Mouse (Mus musculus) heart, embryonic 11.5 days (tissue): Measurements from ENCODE around the gene Aqp7. TPM values are rescaled to one million over a fixed set of nuclear protein-coding genes. Genes with fewer than 3 reads are reported as not detected.
A peak's percentile ranks its signal among the peaks of the same experiment; 100 is the strongest.

Experiments used
- ATAC-seq: fragments of 200-750 bp; cut with Nextera tagmentation; replicated peaks from 2 replicates; pipeline ENCODE4 v1.8.0; 2017; ENCODE audit warnings: moderate library complexity; ENCODE audit not compliant: insufficient number of reproducible peaks, low FRiP score, low TSS enrichment
- H3K27ac ChIP-seq: fragments of 300-500 bp; sonication (generic); 2 replicates; pipeline ENCODE4 v1.5.1; 2014; ENCODE audit warnings: mild to moderate bottlenecking, low read depth, low read length
- H3K27me3 ChIP-seq: fragments of 300-500 bp; sonication (generic); 2 replicates; pipeline ENCODE4 v1.6.1; 2014; ENCODE audit warnings: mild to moderate bottlenecking, low read length, mixed read lengths; ENCODE audit not compliant: control insufficient read depth, insufficient read depth
- H3K36me3 ChIP-seq: fragments of 300-500 bp; sonication (generic); 2 replicates; pipeline ENCODE4 v1.6.1; 2014; ENCODE audit warnings: mild to moderate bottlenecking, low read length, moderate library complexity, mixed read lengths; ENCODE audit not compliant: control insufficient read depth, insufficient read depth
- H3K4me1 ChIP-seq: fragments of 300-500 bp; sonication (generic); 2 replicates; pipeline ENCODE4 v1.6.1; 2014; ENCODE audit warnings: low read length; ENCODE audit not compliant: control insufficient read depth, insufficient read depth
- H3K4me2 ChIP-seq: fragments of 300-500 bp; sonication (generic); 2 replicates; pipeline ENCODE4 v1.6.1; 2014; ENCODE audit warnings: mild to moderate bottlenecking, moderate library complexity
- H3K4me3 ChIP-seq: fragments of 300-500 bp; sonication (generic); 2 replicates; pipeline ENCODE4 v1.5.1; 2014; ENCODE audit warnings: low read depth, low read length
- H3K9ac ChIP-seq: fragments of 300-500 bp; sonication (generic); 2 replicates; pipeline ENCODE4 v1.6.1; 2014; ENCODE audit warnings: mild to moderate bottlenecking, low read depth, low read length, moderate library complexity
- H3K9me3 ChIP-seq: fragments of 300-500 bp; sonication (generic); replicated peaks from 2 replicates; pipeline ENCODE4 v1.6.1; 2016; ENCODE audit warnings: low read length; ENCODE audit not compliant: control insufficient read depth
- WGBS: fragments of 180-500 bp; shearing (Covaris S2); extraction: QIAGEN DNeasy Blood & Tissue Kit; methylation state at CpG from one replicate; pipeline ENCODE4 v1.1.7; 2014; ENCODE audit not compliant: insufficient replicate concordance; 5-methylcytosine and 5-hydroxymethylcytosine counted together
- polyA plus RNA-seq: library from polyadenylated mRNA; unstranded; fragments of >200 nt; fragmentation: Nextera tagmentation; extraction: Ambion mirVana; gene quantifications from 2 replicates; pipeline ENCODE4 v1.2.1, GENCODE M21; 2014

The Aqp7 gene
- polyA plus RNA-seq, 1 experiment from 2014 or later, result 0.14 TPM

- H3K4me3 ChIP-seq, result no peak overlapping the region
- no peak overlapping the region for H3K9ac ChIP-seq
- no peaks in the 10 kb centered on the region for H3K9me3 ChIP-seq
- no peak for ATAC-seq
- H3K27ac ChIP-seq, result no peak overlapping the region
- no peaks in the 10 kb centered on the region for H3K36me3 ChIP-seq
- H3K4me1 ChIP-seq, result no peaks in the 10 kb centered on the region
- 76% methylated on average over 14 of the region's 14 CpGs for WGBS
- H3K27me3 ChIP-seq, result no peaks in the 10 kb centered on the region
- H3K4me2 ChIP-seq, result no peak overlapping the region
Observed at GRCm38 (mm10) chr4:41071500-41072429, 23.8 kb upstream of the Aqp7 start.

GRCm38 (mm10) chr4:41065196-41065595, 17.3 kb upstream of the Aqp7 start:
- Histone ChIP-seq H3K36me3 (no peaks in the 10 kb centered on the region), H3K4me2 (no peak overlapping the region), H3K4me1 (no peaks in the 10 kb centered on the region), H3K27ac (no peak overlapping the region), H3K27me3 (peaks cover 4% of the 10 kb centered on the region; the same call in 1 of the 2 replicates), H3K9me3 (no peaks in the 10 kb centered on the region), H3K4me3 (no peak overlapping the region), H3K9ac (no peak overlapping the region)
- no peak for ATAC-seq
- 84% methylated on average over 4 of the region's 4 CpGs for WGBS

DNA sequence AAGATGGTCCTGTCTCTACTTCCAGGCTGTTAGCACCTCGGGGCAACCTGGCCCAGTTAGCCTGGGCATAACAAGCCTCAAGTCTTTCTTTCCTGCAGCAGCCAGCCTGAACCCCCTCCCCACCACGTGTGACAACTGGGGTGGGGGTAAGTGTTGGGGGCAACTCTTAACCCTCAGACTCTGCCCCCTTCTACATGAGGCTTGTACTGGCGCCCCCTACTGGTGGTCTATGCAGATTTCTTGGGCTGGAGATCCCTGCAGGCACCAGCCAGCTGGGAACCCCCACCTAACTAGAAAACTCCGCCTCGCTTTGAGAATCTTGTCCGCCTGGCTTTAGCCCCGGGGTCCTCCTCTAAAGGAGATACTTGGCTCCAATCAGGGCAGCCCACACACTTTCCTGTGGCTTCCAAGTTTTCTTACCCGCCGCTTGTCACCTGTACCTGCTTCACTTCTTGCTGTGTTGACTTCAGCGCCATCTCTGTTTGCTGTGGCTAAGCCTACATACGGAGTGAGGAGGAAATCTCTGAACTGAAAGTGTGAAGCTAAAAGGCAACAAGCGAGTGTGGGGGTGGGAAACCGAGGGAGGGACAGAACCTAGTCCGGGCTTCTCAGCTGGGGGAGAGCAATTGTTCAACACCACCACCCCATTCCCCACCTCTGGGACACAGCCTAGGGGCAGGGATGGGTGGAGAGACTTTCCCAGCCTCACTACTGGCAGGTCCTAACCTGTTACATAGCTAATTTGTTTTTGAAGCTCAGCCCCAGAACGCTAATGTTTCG, 16.1 kb upstream of the Aqp7 start:
- WGBS, result 14% methylated on average over 16 of the region's 16 CpGs
- no peaks in the 10 kb centered on the region for H3K9me3 ChIP-seq
- H3K27me3 ChIP-seq, result peaks cover 4% of the 10 kb centered on the region; the same call in 1 of the 2 replicates
- H3K4me2 ChIP-seq, result peak overlapping the region; percentile 53
- H3K4me3 ChIP-seq, result no peak overlapping the region
- H3K36me3 ChIP-seq, result no peaks in the 10 kb centered on the region
- no peaks in the 10 kb centered on the region for H3K4me1 ChIP-seq
- no peak; the same call in 1 of the 2 replicates for ATAC-seq
- no peak overlapping the region for H3K27ac ChIP-seq
- H3K9ac ChIP-seq, result no peak overlapping the region

DNA sequence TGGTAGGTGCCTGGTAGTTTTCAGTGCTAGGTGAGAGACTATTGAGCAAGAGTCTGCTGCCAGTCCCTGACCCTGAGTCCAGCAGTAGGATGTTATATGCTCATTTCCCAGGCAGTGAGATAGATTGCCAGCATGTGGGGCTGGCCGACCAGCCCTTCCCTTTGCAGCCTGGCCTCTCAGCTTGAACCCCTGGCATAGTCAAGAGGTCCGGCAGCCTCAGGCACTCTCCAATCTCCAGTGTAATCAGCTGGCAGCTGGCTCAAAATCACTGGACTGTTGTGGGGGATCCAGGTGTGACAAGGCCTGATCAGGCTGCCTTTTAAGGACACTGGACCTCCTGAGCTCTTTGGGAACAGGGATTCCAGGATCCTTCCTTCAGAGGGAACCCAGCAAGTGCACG, 15.4 kb upstream of the Aqp7 start:
- Histone ChIP-seq H3K4me3 (no peak overlapping the region), H3K4me2 (no peak overlapping the region), H3K4me1 (no peaks in the 10 kb centered on the region), H3K9me3 (no peaks in the 10 kb centered on the region), H3K27ac (no peak overlapping the region), H3K9ac (no peak overlapping the region), H3K36me3 (no peaks in the 10 kb centered on the region), H3K27me3 (peaks cover 4% of the 10 kb centered on the region; the same call in 1 of the 2 replicates)
- no peak for ATAC-seq
- WGBS, result 49% methylated on average over 3 of the region's 3 CpGs

DNA sequence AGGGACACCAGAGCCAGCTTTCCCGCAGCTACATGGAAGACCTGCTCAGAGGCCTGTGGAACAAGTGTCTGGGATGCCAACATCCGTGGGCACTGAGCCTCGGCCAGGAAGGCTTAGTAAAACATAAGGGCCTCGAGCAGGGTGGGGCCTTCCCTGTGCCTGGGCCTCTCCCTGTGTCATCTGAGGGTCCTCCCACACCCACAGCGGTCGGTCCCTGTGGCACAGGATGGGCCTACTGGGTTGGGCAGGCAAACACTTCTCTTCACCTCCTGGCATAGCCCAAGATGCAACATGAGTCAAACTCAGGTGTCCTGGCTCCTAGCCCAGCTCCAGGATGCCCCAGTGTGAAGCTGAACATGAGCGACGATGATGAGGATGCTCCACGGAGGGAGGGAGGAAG, 9.4 kb upstream of the Aqp7 start:
- no peak for ATAC-seq
- no peak overlapping the region for H3K9ac ChIP-seq
- 76% methylated on average over 8 of the region's 9 CpGs for WGBS
- H3K4me3 ChIP-seq, result no peak overlapping the region
- no peaks in the 10 kb centered on the region for H3K36me3 ChIP-seq
- H3K4me2 ChIP-seq, result no peak overlapping the region
- H3K27ac ChIP-seq, result no peak overlapping the region
- H3K27me3 ChIP-seq, result peaks cover 4% of the 10 kb centered on the region; the same call in 1 of the 2 replicates
- no peaks in the 10 kb centered on the region for H3K9me3 ChIP-seq
- peaks cover 7% of the 10 kb centered on the region; the same call in 1 of the 2 replicates for H3K4me1 ChIP-seq

- Histone ChIP-seq H3K27me3 (peaks cover 2% of the 10 kb centered on the region; the same call in 1 of the 2 replicates), H3K4me2 (no peak overlapping the region), H3K9ac (no peak overlapping the region), H3K36me3 (no peaks in the 10 kb centered on the region), H3K27ac (no peak overlapping the region), H3K4me1 (peaks cover 7% of the 10 kb centered on the region; the same call in 1 of the 2 replicates), H3K9me3 (no peaks in the 10 kb centered on the region), H3K4me3 (no peak overlapping the region)
- no peak for ATAC-seq
- WGBS, result 52% methylated on average over 7 of the region's 7 CpGs
Observed at GRCm38 (mm10) chr4:41056742-41057332, 8.9 kb upstream of the Aqp7 start.

- Histone ChIP-seq H3K27me3 (no peaks in the 10 kb centered on the region), H3K36me3 (no peaks in the 10 kb centered on the region), H3K9me3 (no peaks in the 10 kb centered on the region), H3K4me3 (no peak overlapping the region), H3K27ac (no peak overlapping the region), H3K4me2 (no peak overlapping the region), H3K9ac (no peak overlapping the region), H3K4me1 (peaks cover 7% of the 10 kb centered on the region; the same call in 1 of the 2 replicates)
- no peak for ATAC-seq
- WGBS, result 17% methylated on average over 1 of the region's 1 CpGs
Observed at GRCm38 (mm10) chr4:41056253-41056652, 8.3 kb upstream of the Aqp7 start.

DNA sequence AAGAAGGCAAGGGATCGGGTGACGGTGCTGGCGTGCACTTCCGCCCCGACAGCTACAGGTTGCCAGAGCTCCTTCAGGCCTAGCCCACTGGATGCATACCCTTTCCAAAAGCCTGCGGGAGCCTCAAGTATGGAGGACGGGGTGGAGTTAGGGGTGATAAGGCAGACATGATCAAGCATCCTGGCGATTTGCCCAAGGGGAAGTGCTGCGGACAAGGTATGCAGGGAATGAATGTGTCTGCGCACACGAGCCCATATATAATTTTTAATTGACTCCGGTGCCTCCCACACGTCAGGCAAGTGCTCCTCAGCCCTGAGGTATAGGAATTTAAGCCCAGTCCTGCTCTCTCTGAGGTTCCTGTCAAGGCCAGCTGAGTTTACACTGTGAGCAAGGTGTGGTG, 7.2 kb upstream of the Aqp7 start:
- Histone ChIP-seq H3K4me1 (peaks cover 7% of the 10 kb centered on the region; the same call in 1 of the 2 replicates), H3K36me3 (no peaks in the 10 kb centered on the region), H3K4me3 (no peak overlapping the region), H3K4me2 (peak overlapping the region; percentile 12; the same call in 1 of the 2 replicates), H3K9ac (no peak overlapping the region; the same call in 1 of the 2 replicates), H3K27me3 (no peaks in the 10 kb centered on the region), H3K9me3 (no peaks in the 10 kb centered on the region), H3K27ac (no peak overlapping the region)
- 47% methylated on average over 13 of the region's 13 CpGs for WGBS
- peak; percentile 56 for ATAC-seq
